Mouse (Mus musculus): ENCODE results near the gene Gp2. TPM values are rescaled to one million over a fixed set of nuclear protein-coding genes. Genes with fewer than 3 reads are reported as not detected.

Gp2 gene
- polyA plus RNA-seq, 1 experiment from 2014 or later, result not detected

GRCm38 (mm10) chr7:119418523-119418922 is 40.6 kb downstream of the Gp2 start:
- H3K4me1 ChIP-seq, result no peaks in the 10 kb centered on the region
- no peaks in the 10 kb centered on the region for H3K36me3 ChIP-seq
- no peaks in the 10 kb centered on the region for H3K27me3 ChIP-seq
- WGBS, result 52% methylated on average over 1 of the region's 1 CpGs
- H3K9me3 ChIP-seq (replicated peaks), result no peaks in the 10 kb centered on the region
- ATAC-seq (ENCODE audit: insufficient number of reproducible peaks, low FRiP score, low TSS enrichment, low read depth), result no peak
- H3K4me3 ChIP-seq (replicated peaks), result no peak overlapping the region
- H3K4me2 ChIP-seq (replicated peaks), result no peak overlapping the region
- no peak overlapping the region for H3K27ac ChIP-seq (replicated peaks)
- H3K9ac ChIP-seq, result no peak overlapping the region

GRCm38 (mm10) chr7:119394050-119394732 is 64.9 kb downstream of the Gp2 start:
- no peaks in the 10 kb centered on the region for H3K36me3 ChIP-seq
- H3K4me1 ChIP-seq, result no peaks in the 10 kb centered on the region
- no peak overlapping the region for H3K27ac ChIP-seq (replicated peaks)
- no peaks in the 10 kb centered on the region for H3K9me3 ChIP-seq (replicated peaks)
- H3K4me3 ChIP-seq (replicated peaks), result no peak overlapping the region
- ATAC-seq (ENCODE audit: insufficient number of reproducible peaks, low FRiP score, low TSS enrichment, low read depth), result no peak
- H3K27me3 ChIP-seq, result no peaks in the 10 kb centered on the region
- no peak overlapping the region for H3K9ac ChIP-seq
- no peak overlapping the region for H3K4me2 ChIP-seq (replicated peaks)
- WGBS, result 65% methylated on average over 13 of the region's 13 CpGs

Other genes starting within 250 kb of the Gp2 start
- gene Umod, start 20.0 kb upstream of the Gp2 start, polyA plus RNA-seq (2015; fragmentation: Nextera tagmentation; extraction: Ambion mirVana), result not detected in 2 replicates
- not detected in 2 replicates for gene Acsm5, start 60.2 kb upstream of the Gp2 start, polyA plus RNA-seq (2015; fragmentation: Nextera tagmentation; extraction: Ambion mirVana)
- gene Pdilt, start 64.2 kb upstream of the Gp2 start, polyA plus RNA-seq (2015; fragmentation: Nextera tagmentation; extraction: Ambion mirVana), result not detected in 2 replicates
- 0.15 and 0.16 TPM in 2 replicates for gene Acsm2, start 95.1 kb upstream of the Gp2 start, polyA plus RNA-seq (2015; fragmentation: Nextera tagmentation; extraction: Ambion mirVana)
- 0.28 and 0.52 TPM in 2 replicates for gene Acsm1, start 147.7 kb upstream of the Gp2 start, polyA plus RNA-seq (2015; fragmentation: Nextera tagmentation; extraction: Ambion mirVana)
- 11.7 and 21.4 TPM in 2 replicates for gene Acsm4, start 230.7 kb upstream of the Gp2 start, polyA plus RNA-seq (2015; fragmentation: Nextera tagmentation; extraction: Ambion mirVana)

Measured in embryonic facial prominence, embryonic 15.5 days (tissue).